Mouse (Mus musculus) hindbrain, postnatal 0 days (tissue): ENCODE results near the gene Gmppa. TPM values are rescaled to one million over a fixed set of nuclear protein-coding genes. Genes with fewer than 3 reads are reported as not detected.

Source experiments
- ATAC-seq: fragments of 200-750 bp; cut with Nextera tagmentation; 2 replicates; pipeline ENCODE4 v1.8.0; 2017; ENCODE audit warnings: mild to moderate bottlenecking, moderate TSS enrichment, moderate library complexity
- DNase-seq: peaks from one replicate; pipeline ENCODE4 v3.0.0-alpha.2; 2015; ENCODE audit warnings: low spot score
- H3K27ac ChIP-seq: fragments of 300-500 bp; sonication (generic); 2 replicates; pipeline ENCODE4 v1.5.1; 2014; ENCODE audit warnings: mild to moderate bottlenecking
- H3K27me3 ChIP-seq: fragments of 300-500 bp; sonication (generic); 2 replicates; pipeline ENCODE4 v1.6.1; 2014; ENCODE audit warnings: low read length, mixed read lengths; ENCODE audit not compliant: insufficient read depth
- H3K36me3 ChIP-seq: fragments of 300-500 bp; sonication (generic); 2 replicates; pipeline ENCODE4 v1.6.1; 2014; ENCODE audit warnings: low read length, mixed read lengths; ENCODE audit not compliant: insufficient read depth
- H3K4me1 ChIP-seq: fragments of 300-500 bp; sonication (generic); 2 replicates; pipeline ENCODE4 v1.6.1; 2014; ENCODE audit warnings: antibody characterized with exemption, low read length, mixed read lengths; ENCODE audit not compliant: insufficient read depth
- H3K4me2 ChIP-seq: fragments of 300-500 bp; sonication (generic); 2 replicates; pipeline ENCODE4 v1.6.1; 2014; ENCODE audit warnings: low read depth, mild to moderate bottlenecking, low read length, moderate library complexity, mixed read lengths
- H3K4me3 ChIP-seq: fragments of 300-500 bp; sonication (generic); 2 replicates; pipeline ENCODE4 v1.5.1; 2014; ENCODE audit warnings: low read length
- H3K9ac ChIP-seq: fragments of 300-500 bp; sonication (generic); replicated peaks from 2 replicates; pipeline ENCODE4 v1.6.1; 2014; ENCODE audit warnings: mild to moderate bottlenecking, low read length, moderate library complexity, mixed read lengths
- H3K9me3 ChIP-seq: fragments of 300-500 bp; sonication (generic); 2 replicates; pipeline ENCODE4 v1.6.1; 2016; ENCODE audit warnings: low read length, mixed read lengths
- CTCF ChIP-seq: IDR thresholded peaks from 2 replicates; pipeline ENCODE4 v1.5.1; 2016; ENCODE audit warnings: antibody characterized with exemption, control low read depth, low read depth
- WGBS: fragments of 180-500 bp; shearing (Covaris S2); extraction: QIAGEN DNeasy Blood & Tissue Kit; methylation state at CpG from one replicate; pipeline ENCODE4 v1.1.7; 2014; 5-methylcytosine and 5-hydroxymethylcytosine counted together
- polyA plus RNA-seq: library from polyadenylated mRNA; unstranded; fragments of >200 nt; fragmentation: Nextera tagmentation; extraction: Ambion mirVana; gene quantifications from 2 replicates; pipeline ENCODE4 v1.2.1, GENCODE M21; 2015
- total RNA-seq: library from RNA; depleted of rRNA; stranded (reverse); fragments of >200 nt; gene quantifications from 2 replicates; pipeline ENCODE4 v1.2.3, GENCODE M21; 2014

Gene Gmppa
- total and polyA plus RNA-seq, 2 experiments from 2014 or later: 63.1 to 88.0 TPM

GRCm38 (mm10) chr1:75393139-75393538 lies 42.6 kb upstream of the Gmppa start:
- Histone ChIP-seq H3K27ac (peak overlapping the region; percentile 26; the same call in 1 of the 2 replicates), H3K9me3 (no peaks in the 10 kb centered on the region), H3K4me1 (peaks cover 13% of the 10 kb centered on the region), H3K36me3 (no peaks in the 10 kb centered on the region; the same call in 1 of the 2 replicates), H3K9ac (no peak overlapping the region), H3K4me3 (no peak overlapping the region), H3K27me3 (peaks cover 2% of the 10 kb centered on the region; the same call in 1 of the 2 replicates), H3K4me2 (no peak overlapping the region)
- ATAC-seq (no peak), DNase-seq (no peak)
- WGBS: 38% methylated on average over 9 of the region's 9 CpGs
- TF ChIP-seq CTCF: no peak

DNA sequence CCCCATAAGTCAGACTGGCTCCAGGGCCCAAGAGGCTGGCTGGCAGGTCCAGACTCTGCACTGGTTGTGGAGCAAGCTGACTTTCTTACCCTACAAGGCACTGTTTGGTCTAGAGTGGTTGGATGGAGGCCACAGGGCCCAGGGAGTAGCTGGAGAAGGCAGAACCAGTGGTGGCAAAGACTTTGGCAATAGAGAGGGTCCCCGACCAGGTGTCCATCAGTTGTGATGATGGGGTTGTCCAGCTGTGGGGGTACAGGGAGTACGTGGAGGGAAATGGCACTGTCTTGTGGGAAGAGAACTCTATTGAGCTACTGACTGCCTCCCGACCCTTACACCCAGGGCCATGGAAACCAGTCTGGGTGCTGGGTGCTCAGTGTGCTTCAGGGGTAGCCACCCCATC lies 41.9 kb upstream of the Gmppa start:
- ATAC-seq: no peak
- peaks cover 15% of the 10 kb centered on the region for H3K4me1 ChIP-seq
- no peaks in the 10 kb centered on the region for H3K9me3 ChIP-seq
- H3K36me3 ChIP-seq: no peaks in the 10 kb centered on the region; the same call in 1 of the 2 replicates
- no peak overlapping the region for H3K4me2 ChIP-seq
- H3K4me3 ChIP-seq: no peak overlapping the region
- H3K27me3 ChIP-seq: no peaks in the 10 kb centered on the region
- no peak overlapping the region for H3K27ac ChIP-seq
- no peak overlapping the region for H3K9ac ChIP-seq
- no peak for DNase-seq
- 81% methylated on average over 3 of the region's 3 CpGs for WGBS
- TF ChIP-seq CTCF: no peak

DNA sequence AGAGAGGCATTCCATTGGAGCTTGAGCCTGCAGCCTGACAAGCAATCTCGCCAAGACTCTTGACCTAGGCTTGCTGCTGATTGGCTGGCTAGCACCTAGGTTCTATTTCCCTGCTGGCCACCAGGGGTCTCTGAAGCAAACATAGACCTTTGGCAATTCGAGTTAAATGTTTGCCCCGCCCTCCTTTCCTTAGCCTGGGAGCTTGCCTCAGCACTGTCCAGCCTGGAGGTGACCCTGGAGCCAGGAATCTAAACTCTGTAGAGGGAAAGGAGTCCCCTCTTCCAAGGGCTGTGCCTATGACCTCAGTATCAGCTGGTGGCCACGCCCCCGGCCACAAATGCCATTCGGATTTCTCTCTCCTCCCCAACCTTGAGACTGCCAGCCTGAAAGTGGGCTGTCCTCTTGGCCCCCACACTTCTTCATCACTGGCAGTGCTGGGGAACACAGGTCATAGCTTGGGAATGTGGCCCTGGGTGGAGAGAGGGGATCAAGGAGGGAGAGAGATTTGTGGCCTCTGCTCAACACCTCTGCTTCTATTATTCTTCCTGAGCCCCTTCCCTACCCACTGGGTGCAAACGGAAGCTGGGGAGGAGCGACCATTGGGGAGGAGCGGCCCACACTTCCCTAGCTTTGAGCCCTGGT lies 36.8 kb upstream of the Gmppa start:
- 22% methylated on average over 9 of the region's 9 CpGs for WGBS
- Histone ChIP-seq H3K9me3 (no peaks in the 10 kb centered on the region), H3K4me2 (no peak overlapping the region), H3K4me1 (peaks cover 21% of the 10 kb centered on the region), H3K36me3 (peaks cover 3% of the 10 kb centered on the region), H3K27me3 (no peaks in the 10 kb centered on the region), H3K9ac (no peak overlapping the region), H3K4me3 (no peak overlapping the region), H3K27ac (peak overlapping the region; percentile 3; the same call in 1 of the 2 replicates)
- DNase-seq: peak; percentile 82
- peak; percentile 61 for ATAC-seq
- TF ChIP-seq CTCF: peak; percentile 81

GRCm38 (mm10) chr1:75399755-75400492 lies 35.8 kb upstream of the Gmppa start:
- H3K4me3 ChIP-seq: peak overlapping the region; percentile 16
- peak; percentile 77 for ATAC-seq
- peaks cover 3% of the 10 kb centered on the region for H3K36me3 ChIP-seq
- peak overlapping the region; percentile 38 for H3K4me2 ChIP-seq
- WGBS: 9% methylated on average over 15 of the region's 15 CpGs
- H3K9ac ChIP-seq: 0 out of 2 replicates have a peak overlapping the region, but pooled peaks have one; percentile 17
- TF ChIP-seq CTCF: no peak
- H3K4me1 ChIP-seq: peaks cover 18% of the 10 kb centered on the region
- peak overlapping the region; percentile 71 for H3K27ac ChIP-seq
- H3K9me3 ChIP-seq: no peaks in the 10 kb centered on the region
- H3K27me3 ChIP-seq: no peaks in the 10 kb centered on the region
- peak; percentile 69 for DNase-seq

GRCm38 (mm10) chr1:75400493-75401115 lies 35.1 kb upstream of the Gmppa start:
- H3K9ac ChIP-seq: no peak overlapping the region
- H3K27me3 ChIP-seq: no peaks in the 10 kb centered on the region
- peaks cover 18% of the 10 kb centered on the region for H3K4me1 ChIP-seq
- H3K36me3 ChIP-seq: peaks cover 3% of the 10 kb centered on the region
- WGBS: 52% methylated on average over 6 of the region's 6 CpGs
- peak overlapping the region; percentile 38 for H3K4me2 ChIP-seq
- no peak for TF ChIP-seq CTCF
- H3K27ac ChIP-seq: peak overlapping the region; percentile 48; the same call in 1 of the 2 replicates
- no peak for DNase-seq
- H3K4me3 ChIP-seq: no peak overlapping the region
- no peak for ATAC-seq
- H3K9me3 ChIP-seq: no peaks in the 10 kb centered on the region

DNA sequence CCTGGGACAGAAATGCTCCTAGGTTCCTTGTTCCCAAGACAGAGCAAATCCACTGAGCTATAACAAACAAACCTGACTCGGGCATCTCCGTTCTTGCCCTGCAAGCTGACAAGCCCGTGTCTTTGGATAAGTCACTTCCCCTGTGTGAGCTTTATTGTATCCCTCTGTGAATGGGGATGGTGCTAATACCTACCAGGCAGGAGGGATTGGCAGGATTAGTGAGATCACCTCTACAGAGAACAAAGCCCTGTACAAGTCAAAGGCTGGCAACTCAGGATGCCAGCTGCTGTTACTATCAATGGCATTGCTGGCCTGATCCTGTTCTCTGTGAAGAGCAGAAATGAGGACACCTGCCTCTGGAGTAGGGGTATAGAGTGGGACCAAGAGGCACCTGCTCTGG lies 30.2 kb upstream of the Gmppa start:
- ATAC-seq (no peak), DNase-seq (no peak)
- Histone ChIP-seq H3K36me3 (peaks cover 11% of the 10 kb centered on the region), H3K9ac (no peak overlapping the region), H3K9me3 (no peaks in the 10 kb centered on the region), H3K27ac (no peak overlapping the region), H3K4me3 (no peak overlapping the region), H3K27me3 (no peaks in the 10 kb centered on the region), H3K4me1 (no peaks in the 10 kb centered on the region), H3K4me2 (no peak overlapping the region)
- no peak for TF ChIP-seq CTCF
- 85% methylated on average over 3 of the region's 3 CpGs for WGBS
